Mouse (Mus musculus) retina, adult 2 months (tissue): ENCODE results near the gene Rexo2.
"Not testable (repeated sequence)": the region's sequence is repeated elsewhere in the genome, so short reads cannot be mapped to it uniquely, and the experiment has no call there.

Source experiments
- DNase-seq: peaks from one replicate; pipeline ENCODE4 v3.0.0-alpha.2; 2012; ENCODE audit warnings: low read depth, low spot score

The Rexo2 gene

DNA sequence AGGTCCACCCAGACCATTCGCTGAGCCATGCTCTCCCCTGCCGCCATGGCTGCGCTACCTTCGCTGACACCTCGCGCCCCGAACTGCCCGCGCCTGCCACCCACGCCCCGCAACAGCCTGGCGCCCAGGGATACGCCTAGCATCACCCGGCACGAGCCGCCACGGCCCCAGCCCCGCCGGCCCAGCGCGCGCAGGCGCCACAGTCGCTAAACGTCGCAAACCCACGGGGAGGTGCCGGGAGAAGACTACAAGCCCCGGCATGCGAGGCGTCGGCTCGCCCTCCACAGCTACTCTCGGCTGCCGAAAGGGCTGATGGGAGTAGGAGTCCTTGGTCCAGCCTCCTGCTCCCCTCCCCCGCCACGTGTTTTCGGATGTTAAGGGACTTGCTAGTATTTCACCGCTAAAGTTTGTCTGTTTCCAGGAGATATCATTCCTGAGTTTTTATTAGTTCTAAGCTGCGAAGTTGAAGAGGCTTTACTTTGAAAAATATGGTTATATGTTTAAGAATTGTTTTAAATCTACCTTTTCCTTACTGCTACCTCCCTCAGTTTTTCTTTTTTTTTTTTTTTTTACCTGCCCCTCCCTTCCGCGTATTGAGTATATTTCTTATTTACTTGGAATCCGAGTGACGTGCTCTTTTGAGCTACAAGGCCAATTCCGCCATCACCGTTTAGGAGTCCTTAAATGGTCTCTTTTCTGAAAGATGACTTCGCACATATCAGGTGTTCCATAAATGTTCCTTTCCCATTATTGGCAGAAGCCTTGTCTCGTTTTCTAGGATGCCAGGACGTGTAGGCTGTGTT lies at the start of gene Rexo2:
Gene Rexo2, minus strand, starts transcription at position 213 of the 803 bp plus-strand sequence.
- peak; percentile 81 for DNase-seq

DNA sequence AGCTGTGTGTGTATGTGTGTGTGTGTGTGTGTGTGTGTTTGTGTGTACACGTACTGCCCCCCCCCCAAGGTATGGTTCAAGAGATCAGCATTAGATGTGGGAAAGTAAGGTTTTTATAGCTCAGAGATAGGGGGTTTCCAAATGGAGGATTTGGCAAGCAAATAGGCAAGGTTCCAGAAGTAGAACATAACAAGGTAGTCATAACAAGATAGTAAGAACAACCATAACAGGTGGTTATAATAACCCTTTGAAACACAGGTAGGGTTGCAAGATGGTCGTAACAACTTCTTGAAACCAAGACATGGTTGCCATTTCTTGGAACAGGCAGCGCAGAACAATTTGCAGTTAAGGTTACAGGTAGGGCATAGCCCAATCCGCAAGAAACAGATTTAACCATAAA lies 46.1 kb upstream of the Rexo2 start:
- DNase-seq: no peak

- DNase-seq: no peak
These were observed 45.1 kb upstream of the Rexo2 start for GRCm38 (mm10) chr9:48525566-48525965.

- DNase-seq: not testable (repeated sequence)
These were observed 40.0 kb upstream of the Rexo2 start for GRCm38 (mm10) chr9:48520405-48520804.

DNA sequence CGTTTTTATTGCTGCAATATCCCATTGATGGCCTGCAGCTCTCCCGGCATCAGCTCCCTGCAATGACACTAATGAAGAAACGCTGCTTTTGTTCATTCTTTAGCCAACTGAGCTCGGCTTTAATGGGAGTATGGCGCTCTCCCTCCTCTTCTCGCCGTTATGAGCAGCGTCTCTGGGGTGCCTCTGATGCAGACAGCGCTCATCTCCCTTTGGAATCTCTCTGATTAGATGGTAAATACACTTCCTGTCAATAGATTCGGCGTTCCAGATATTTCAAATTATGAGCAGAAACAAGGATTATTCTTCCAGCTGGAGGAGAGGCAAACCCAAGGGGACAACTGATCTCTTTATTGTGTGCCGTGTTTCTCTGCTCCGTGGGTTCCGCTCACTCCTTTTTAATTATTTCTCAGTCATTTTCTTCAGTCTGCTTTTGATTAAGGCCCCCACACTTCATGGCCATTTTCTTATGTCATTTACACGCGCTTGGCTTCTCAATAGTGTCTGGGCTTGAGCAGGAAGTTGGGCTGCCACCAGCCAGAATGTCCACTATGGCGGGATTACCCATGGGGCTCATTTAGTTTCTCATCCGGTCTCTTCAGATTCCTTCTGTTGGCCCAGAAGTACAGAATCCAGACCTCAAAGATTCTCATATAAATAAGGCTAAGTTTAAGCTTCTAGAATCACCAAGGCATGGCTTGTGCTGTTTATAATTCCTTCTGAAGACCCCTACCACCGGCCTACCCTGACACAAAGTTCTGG lies 37.1 kb upstream of the Rexo2 start:
- DNase-seq: no peak

DNA sequence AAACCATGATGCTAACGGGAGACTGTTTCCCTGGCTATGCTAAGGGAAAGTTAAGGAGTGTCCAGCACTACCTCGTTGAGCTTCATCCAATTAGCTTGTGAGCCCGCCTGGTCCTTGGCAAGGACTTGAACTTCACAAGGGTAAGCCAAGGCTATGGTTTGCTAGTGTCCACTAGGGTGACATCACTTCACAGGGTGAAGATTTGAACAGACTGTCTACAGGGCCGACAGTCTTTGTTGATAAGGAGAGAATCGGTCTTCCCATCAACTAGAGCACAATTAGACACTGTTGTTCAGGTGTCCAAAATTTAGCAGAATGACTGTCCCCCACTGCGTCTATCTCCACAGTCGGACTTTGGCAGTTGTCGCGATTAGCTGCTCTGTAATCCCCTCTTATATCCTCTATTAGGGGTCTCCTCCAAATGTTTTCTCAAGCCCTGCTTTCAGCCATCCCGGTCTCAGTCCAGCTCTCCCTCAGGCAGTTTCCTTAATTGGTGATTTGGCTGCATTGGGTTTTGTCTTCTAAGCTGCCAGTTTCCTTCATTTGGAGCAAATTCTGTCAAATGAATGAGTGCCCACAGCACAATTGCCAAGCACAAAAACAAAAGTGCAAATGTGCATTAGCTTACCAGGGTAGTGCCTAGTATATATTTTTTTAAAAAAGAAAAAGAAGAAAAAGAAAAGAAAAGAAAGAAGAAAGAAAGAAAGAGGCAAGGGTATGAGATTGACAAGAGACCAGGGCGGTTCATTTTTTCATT lies 36.4 kb upstream of the Rexo2 start:
- DNase-seq: no peak

- DNase-seq: no peak
These were observed 34.9 kb upstream of the Rexo2 start for GRCm38 (mm10) chr9:48515332-48515731.

DNA sequence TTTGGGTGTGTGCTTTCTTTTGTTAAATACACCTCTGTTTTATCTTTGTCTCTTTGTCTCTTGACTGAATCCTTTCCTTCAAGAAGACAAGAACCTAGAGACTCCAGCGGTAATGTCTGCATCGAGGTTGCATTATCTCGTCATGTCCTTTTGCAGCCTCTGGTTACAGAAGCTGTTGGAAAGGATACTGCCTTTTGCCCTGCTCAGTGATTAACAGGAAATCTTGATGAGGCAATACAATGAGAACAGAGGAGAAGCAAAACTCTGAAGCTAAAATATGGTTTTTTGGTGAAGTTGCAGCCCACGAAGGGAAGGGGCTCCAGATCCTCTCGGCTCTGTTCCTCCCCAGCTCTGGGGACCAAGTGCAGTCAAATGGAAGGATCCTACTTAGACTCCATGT lies 29.7 kb upstream of the Rexo2 start:
- DNase-seq: no peak

GRCm38 (mm10) chr9:48504741-48505365 lies 24.4 kb upstream of the Rexo2 start:
- no peak for DNase-seq

DNA sequence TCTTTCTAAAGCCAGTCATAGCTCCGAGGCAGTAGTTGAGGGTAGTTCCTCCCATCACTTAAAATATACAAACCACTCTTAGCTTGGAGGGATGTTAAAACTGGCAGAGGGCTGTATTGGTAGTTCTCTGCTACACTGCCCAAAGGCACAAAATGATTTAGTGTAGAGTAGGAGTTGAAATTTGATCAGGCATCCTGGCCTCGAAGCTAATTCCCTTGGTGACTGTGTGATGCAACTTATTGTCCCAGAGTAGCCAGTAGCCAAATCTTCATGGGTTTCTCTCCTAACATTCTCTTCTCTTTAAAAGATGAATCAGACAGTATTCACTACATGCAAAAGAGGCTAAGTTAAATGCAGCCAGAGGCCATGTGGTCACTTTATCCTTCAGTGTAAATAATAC lies 22.6 kb upstream of the Rexo2 start:
- no peak for DNase-seq

- no peak for DNase-seq
These were observed 20.8 kb upstream of the Rexo2 start for GRCm38 (mm10) chr9:48501192-48501591.

DNA sequence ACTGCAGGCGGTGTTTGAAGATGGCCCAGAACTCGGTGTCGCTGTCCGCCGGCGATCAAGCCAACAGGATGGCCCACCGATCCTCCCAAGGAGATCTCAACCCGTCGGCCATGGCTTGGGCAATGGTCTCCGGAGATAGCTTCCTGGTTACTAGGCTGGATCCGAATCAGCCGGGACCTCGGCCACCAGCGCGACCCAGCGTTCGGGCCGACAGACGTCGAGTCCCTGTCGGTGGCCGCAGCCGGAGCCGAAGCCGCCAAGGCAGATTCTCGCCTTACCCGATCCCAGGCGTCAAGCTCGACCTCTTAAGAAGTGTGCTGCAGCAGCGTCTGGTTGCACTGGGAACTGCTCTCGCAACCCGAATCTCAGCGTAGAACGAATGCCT lies 15.1 kb upstream of the Rexo2 start:
- no peak for DNase-seq

DNA sequence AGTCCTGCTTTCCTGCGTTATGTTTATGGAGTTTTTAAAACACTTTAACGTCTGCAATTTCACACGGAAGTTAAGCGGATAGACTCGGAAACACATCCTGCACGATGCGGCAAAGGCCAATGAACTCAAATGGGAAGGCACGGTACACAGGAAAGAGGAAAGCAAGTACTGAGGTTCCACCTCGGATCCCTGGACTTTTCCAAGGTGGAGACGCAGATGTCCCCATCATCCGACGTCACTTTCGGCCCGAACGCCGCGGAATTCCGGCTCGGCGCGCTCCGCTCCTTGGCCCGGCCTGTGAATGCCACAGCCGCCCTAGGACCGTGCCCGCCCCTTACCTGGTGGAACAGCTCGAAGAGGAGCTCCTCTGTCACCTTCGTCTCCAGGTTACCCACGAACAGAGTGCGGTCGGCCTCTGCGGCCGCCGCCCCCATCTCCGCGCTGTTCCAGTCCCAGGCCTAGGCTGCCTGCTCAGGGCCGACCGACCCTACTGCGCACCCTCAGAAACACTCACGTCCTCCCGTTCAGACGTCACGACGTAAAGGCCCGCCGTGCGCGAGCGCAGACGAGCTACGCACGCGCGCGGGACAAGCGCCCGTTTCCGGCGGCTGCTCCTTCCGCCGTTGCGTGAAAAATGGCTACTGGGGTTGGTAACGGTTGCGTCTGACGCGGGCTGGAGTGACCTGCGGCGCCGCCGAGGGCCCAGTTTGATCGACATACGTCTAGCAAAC lies 14.6 kb upstream of the Rexo2 start, which contains the start of the genes Rbm7 and Gm5617:
Gene Rbm7, minus strand, starts transcription at position 483 of the 731 bp plus-strand sequence.
Gene Gm5617, plus strand, starts transcription at position 626 of the 731 bp plus-strand sequence.
- peak; percentile 88 for DNase-seq

- DNase-seq: no peak
These were observed 1.1 kb upstream of the Rexo2 start for GRCm38 (mm10) chr9:48481214-48482134.

DNA sequence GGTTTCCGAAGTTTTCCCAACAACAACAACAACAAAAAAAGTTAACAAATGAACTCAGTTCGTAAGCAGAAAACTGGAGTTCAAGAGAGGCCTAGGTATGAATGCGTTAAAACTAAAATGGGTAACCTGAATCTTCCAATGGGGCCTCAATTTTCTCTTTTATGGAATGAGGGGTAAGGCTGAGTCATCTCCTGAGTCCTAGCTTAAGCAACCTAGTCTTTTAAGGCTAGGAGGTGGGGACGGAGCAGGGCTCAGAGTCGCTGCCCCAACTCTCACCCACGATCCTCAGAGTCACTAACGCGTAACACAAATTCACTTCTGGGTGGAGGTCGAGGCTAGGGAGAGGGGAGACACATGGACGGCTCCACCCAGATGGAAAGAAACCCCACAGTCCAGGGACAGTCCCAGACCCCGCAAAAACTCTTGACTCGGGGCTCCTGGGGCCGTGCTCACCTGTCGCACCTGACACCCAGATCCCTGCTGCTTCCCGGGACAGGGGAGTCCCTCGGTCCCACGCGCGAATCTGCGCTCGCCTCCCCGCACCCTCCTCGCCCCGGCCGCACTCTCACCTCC lies 499 bp downstream of the Rexo2 start:
- DNase-seq: no peak

DNA sequence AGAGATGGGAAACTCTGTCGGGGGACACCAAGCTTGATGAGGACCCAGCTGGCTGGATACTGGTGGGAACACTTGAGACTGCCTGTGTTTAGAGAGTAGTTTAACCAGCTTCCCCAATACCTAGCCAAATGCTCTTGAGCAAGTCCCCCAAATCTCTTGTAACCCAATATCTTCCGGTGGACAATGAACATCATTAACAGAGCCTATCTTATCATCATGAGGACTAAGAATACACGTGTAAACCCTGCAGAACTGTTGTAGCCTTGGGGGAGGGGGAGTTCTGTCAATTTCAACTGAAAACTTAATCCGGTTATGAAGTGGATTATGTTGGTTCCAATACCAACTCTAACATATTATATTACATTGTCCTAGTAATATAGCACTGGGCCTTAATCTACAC lies 1.6 kb downstream of the Rexo2 start:
- DNase-seq: no peak

DNA sequence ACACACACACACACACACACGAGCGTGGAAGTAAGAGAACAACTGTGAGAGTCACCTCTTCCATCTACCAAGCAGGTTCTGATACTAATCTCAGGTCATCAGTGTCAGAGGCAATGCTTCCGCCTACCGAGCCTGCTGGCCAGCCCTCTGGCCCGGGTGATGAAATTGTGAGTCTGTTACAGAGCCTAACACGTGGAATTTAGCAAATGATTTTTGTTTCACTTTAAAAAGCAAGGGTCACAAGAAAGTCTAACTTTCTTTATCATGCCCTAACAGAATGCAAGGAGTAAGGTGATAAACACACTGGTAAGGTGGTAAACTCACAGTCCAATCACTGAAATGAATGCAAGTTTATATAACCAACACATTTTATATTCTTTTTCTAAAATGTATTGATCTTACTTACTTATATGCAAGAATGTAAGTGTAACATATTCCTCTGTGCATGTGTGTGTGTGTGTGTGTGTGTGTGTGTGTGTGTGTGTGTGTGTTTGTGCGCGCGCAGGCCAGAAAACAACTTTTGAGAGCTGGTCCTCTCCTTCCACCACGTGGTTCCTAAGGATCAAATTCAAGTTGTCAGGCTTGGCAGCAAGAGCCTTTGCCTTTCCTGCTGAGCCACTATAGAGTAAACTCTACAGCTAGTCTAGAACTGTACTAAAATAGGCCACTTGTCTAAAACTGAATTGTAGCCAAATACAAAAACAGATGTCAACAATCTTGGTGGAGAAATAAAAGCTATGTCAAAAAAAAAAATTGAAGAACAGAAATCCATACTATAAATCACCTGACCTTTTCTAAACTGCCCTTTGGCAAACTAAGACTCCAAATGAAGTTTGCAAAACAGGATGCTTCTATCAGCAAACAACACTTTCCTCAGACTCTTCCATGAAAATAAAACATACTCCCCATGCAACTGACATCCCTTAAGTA lies 3.9 kb downstream of the Rexo2 start:
- DNase-seq: no peak

DNA sequence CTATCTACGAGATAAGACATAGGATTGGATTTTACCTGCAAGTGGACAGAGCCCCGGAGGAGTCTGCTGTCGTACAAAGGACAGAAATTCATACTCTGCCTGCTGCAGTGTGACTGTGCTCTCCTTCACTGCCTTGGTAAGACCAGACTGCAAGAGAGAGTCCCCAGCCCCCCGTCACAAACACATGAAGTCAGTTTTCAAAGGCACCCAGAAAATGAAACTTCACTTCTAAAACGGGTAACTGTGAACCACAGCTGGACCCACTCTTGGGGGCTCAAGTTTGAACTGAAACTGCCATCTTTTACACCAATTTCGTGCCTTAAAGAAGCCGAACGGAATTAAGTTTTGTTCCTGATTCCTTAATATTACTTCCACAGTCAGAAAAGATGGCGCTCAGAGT lies 6.1 kb downstream of the Rexo2 start:
- no peak for DNase-seq
